Mouse (Mus musculus): Measurements from ENCODE around the gene Stk17b. TPM values are rescaled to one million over a fixed set of nuclear protein-coding genes. Genes with fewer than 3 reads are reported as not detected.
A peak's percentile ranks its signal among the peaks of the same experiment; 100 is the strongest.
"Not testable (repeated sequence)": the region's sequence is repeated elsewhere in the genome, so short reads cannot be mapped to it uniquely, and the experiment has no call there.

Stk17b gene
- polyA plus RNA-seq, 1 experiment from 2014 or later = 14.6 TPM

DNA sequence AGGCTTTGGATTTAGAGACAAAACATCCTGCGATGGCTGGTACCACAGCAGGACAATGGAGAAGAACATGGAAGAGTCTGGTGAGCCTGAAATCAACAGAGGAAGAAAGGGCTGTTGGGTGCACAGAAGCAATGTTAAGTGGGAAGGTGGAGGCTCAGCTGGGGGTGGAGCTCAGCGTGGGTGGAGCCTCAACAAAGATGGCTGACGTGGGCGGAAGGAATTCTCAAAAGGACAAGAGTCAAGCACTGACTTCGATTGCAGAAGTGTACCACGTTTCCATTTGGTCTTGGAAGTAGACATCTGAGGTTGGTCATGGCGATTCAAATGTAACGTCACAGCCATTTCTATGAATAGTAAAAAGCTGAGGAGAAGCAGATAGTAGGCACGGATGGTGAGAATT, 74.0 kb downstream of the Stk17b start:
- Histone ChIP-seq H3K9ac (ENCODE audit: low read length) (no peak overlapping the region), H3K4me1 (replicated peaks; ENCODE audit: control insufficient read depth, insufficient read depth) (no peaks in the 10 kb centered on the region), H3K36me3 (ENCODE audit: control insufficient read depth, insufficient read depth, low read length) (no peaks in the 10 kb centered on the region), H3K4me2 (replicated peaks; ENCODE audit: low read depth) (no peak overlapping the region), H3K27me3 (ENCODE audit: control insufficient read depth, insufficient read depth, low read length) (no peaks in the 10 kb centered on the region), H3K27ac (replicated peaks) (no peak overlapping the region), H3K9me3 (ENCODE audit: control insufficient read depth, low read length) (no peaks in the 10 kb centered on the region), H3K4me3 (ENCODE audit: low read depth, low read length) (no peak overlapping the region)
- ATAC-seq (ENCODE audit: low FRiP score, low TSS enrichment) (no peak), DNase-seq (ENCODE audit: low spot score) (no peak)
- WGBS = 91% methylated on average over 9 of the region's 9 CpGs
- TF ChIP-seq CTCF (IDR thresholded peaks at IDR 0.05; ENCODE audit: low read depth) = no peak

- not testable (repeated sequence) for ATAC-seq (ENCODE audit: low FRiP score, low TSS enrichment); H3K27ac ChIP-seq (replicated peaks); H3K27me3 ChIP-seq (ENCODE audit: control insufficient read depth, insufficient read depth, low read length); H3K9ac ChIP-seq (ENCODE audit: low read length); H3K4me1 ChIP-seq (replicated peaks; ENCODE audit: control insufficient read depth, insufficient read depth); H3K36me3 ChIP-seq (ENCODE audit: control insufficient read depth, insufficient read depth, low read length); H3K4me3 ChIP-seq (ENCODE audit: low read depth, low read length); H3K9me3 ChIP-seq (ENCODE audit: control insufficient read depth, low read length); DNase-seq (ENCODE audit: low spot score); H3K4me2 ChIP-seq (replicated peaks; ENCODE audit: low read depth)
- WGBS = 61% methylated on average over 5 of the region's 5 CpGs
Measured at GRCm38 (mm10) chr1:53709602-53710001, 75.4 kb downstream of the Stk17b start.

DNA sequence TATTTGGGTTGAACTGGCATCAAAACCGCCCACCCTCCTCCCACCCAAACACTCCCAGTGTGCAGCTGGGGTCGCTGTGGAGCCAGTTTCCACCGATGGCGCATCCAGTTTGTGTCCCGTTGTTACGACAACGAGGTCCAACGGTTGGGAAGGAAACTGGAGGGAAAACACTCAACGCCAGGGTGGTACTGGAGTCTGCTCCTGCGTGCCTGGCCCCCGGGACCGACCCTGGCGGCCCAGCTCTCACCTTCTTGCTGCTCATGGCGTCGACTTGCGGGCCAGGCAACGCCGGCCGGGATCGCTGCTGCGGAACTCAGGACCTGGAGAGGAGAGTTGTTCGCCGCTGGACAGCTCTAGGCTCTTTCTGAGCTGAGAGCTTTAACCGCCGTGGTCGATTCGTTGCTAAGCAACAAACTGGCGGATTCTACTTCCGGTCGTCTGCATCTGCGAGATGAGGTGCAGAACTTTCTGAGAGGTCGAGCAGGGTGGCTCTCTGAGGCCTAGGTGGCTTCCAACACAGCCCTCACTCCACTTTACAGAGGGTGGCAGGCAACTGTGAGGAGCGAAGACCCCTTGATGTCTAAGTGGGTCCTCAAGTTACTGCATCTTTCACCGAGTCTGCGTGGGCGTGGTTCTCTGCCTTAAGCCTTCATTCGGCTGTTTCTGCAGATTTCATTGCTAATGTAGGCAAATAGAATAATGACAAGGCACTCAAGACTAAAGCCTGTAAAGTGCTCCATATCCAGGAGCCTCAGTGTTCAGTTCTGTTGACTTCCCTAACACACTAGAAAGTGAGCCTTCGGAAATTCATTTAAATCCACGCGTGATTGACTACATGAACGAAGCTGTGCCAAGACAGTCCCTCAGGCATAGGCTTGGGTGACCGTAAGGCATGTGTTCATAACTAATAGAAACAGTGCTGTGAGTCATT, 78.3 kb downstream of the Stk17b start, which contains the start of gene Dnah7a:
Dnah7a (minus strand) TSS at position 354 of the 931 bp plus-strand sequence.
- no peaks in the 10 kb centered on the region for H3K36me3 ChIP-seq (ENCODE audit: control insufficient read depth, insufficient read depth, low read length)
- H3K9ac ChIP-seq (ENCODE audit: low read length) = peak within 1 kb of the TSS; percentile 48
- 16% methylated on average over 42 of the region's 42 CpGs for WGBS
- peak within 1 kb of the TSS; percentile 70 for H3K4me2 ChIP-seq (replicated peaks; ENCODE audit: low read depth)
- TF ChIP-seq CTCF (IDR thresholded peaks at IDR 0.05; ENCODE audit: low read depth) = peak; percentile 57
- TF ChIP-seq EP300 (optimal IDR thresholded peaks at IDR 0.05) = no peak
- H3K27ac ChIP-seq (replicated peaks) = no peak within 1 kb of the TSS
- peak; percentile 29 for DNase-seq (ENCODE audit: low spot score)
- H3K4me3 ChIP-seq (ENCODE audit: low read depth, low read length) = peak within 1 kb of the TSS; percentile 42
- ATAC-seq (ENCODE audit: low FRiP score, low TSS enrichment) = peak; percentile 54
- no peaks in the 10 kb centered on the region for H3K27me3 ChIP-seq (ENCODE audit: control insufficient read depth, insufficient read depth, low read length)
- no peaks in the 10 kb centered on the region for H3K9me3 ChIP-seq (ENCODE audit: control insufficient read depth, low read length)
- no peaks in the 10 kb centered on the region for H3K4me1 ChIP-seq (replicated peaks; ENCODE audit: control insufficient read depth, insufficient read depth)

Other genes with a start within 250 kb of the Stk17b start
- 0.23 and 0.27 TPM in 2 replicates for gene Dnah7a, start 78.4 kb downstream of the Stk17b start, polyA plus RNA-seq (2015; fragmentation: Nextera tagmentation; extraction: Ambion mirVana)